Mouse (Mus musculus) cerebellum, adult 9-10 months (tissue): ENCODE data around the gene Ppp2r3d.

ENCODE experiments used
- DNase-seq: peaks from one replicate; pipeline ENCODE4 v3.0.0; 2022

Ppp2r3d gene

GRCm38 (mm10) chr9:124408564-124408963 is 68.1 kb downstream of the Ppp2r3d start:
- no peak for DNase-seq
